Mouse (Mus musculus): ENCODE results near the gene Macrod2. TPM values are rescaled to one million over a fixed set of nuclear protein-coding genes. Genes with fewer than 3 reads are reported as not detected.

Macrod2 gene
- polyA plus RNA-seq, 1 experiment from 2014 or later = 22.7 TPM

DNA sequence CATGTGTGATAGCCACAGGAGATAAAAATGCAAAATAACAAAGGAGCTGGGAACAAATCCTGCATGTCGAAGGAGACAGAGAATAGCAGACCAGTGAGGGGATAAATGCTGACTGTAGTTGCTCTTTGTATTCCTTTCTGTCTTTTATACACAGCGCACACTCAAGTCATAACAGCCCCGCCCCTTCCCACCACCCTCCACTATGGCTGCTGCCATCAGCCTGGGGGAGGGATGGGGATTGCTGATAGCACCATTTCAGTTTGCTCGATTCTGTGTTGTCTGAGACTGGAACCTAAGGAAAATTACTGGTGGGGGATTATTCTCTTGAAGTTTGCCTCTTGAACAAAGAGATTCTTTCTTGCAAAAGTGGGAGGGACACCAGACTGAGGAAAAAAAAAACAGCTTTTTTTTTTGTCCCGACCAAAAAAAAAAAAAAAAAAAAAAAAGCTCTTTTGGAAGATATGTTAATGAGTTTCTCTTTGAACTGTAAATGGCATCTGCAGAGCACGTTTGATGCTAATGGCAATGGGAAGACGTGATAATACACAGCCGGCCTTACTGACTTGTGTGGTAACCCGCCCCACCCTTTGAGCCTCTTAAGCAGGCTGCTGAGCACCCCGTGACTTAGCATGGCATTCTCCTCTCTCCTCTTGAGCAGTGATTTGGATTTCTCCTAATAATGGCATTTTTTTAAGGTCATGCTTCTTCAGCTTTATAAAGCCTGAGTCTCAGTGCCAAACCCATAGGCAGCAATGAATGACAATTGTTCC is 1768.6 kb downstream of the Macrod2 start:
- WGBS = 31% methylated on average over 10 of the region's 10 CpGs
- Histone ChIP-seq H3K36me3 (no peaks in the 10 kb centered on the region), H3K9ac (no peak overlapping the region), H3K27ac (ENCODE audit: poor library complexity, severe bottlenecking) (no peak overlapping the region), H3K4me1 (replicated peaks) (no peaks in the 10 kb centered on the region), H3K4me3 (no peak overlapping the region), H3K4me2 (no peak overlapping the region), H3K27me3 (replicated peaks) (no peaks in the 10 kb centered on the region), H3K9me3 (replicated peaks) (no peaks in the 10 kb centered on the region)
- ATAC-seq (ENCODE audit: insufficient number of reproducible peaks, low FRiP score) = no peak

DNA sequence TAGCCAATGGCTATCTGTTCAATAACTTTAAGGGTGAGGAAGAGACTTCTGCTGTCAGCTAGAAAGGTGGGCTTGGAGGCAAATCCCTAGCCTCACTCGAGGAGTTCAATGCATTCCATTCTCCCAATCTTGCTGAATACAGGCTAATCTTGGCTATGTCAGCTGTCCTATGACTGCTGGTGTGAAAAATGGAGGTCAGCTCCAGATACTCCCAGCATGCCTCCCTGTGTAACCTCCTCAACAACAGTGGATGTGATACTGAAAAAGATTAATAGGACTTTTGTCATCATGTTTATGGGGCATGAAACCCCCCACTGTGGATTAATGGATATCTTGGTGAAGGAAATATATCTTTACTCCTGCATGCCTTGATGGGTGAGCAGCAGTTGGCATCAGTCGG is 1774.5 kb downstream of the Macrod2 start:
- Histone ChIP-seq H3K4me2 (no peak overlapping the region), H3K27ac (ENCODE audit: poor library complexity, severe bottlenecking) (no peak overlapping the region), H3K9me3 (replicated peaks) (no peaks in the 10 kb centered on the region), H3K27me3 (replicated peaks) (no peaks in the 10 kb centered on the region), H3K36me3 (no peaks in the 10 kb centered on the region), H3K4me3 (no peak overlapping the region), H3K4me1 (replicated peaks) (no peaks in the 10 kb centered on the region), H3K9ac (no peak overlapping the region)
- ATAC-seq (ENCODE audit: insufficient number of reproducible peaks, low FRiP score) = no peak
- WGBS = 60% methylated on average over 2 of the region's 2 CpGs

DNA sequence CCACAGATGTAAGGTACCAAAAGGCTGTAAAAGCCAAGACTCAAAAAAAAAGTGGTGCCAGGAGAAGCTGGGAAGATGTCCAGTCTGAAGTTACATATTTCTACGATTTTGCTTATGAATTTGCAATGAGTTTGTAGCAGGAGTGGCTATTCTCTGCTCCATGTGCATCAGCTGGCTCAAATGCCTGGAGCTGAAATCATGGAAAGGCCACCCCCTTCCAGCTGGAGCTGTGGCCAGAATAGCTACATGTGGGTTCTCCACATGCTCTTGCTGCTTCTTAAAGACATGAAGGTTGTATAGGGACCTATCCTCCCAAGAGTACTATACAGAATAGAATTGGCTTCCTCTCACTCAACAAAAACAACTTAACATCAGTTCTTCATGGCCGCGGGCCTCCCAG is 1777.6 kb downstream of the Macrod2 start:
- H3K9ac ChIP-seq = no peak overlapping the region
- H3K27ac ChIP-seq (ENCODE audit: poor library complexity, severe bottlenecking) = no peak overlapping the region
- H3K36me3 ChIP-seq = no peaks in the 10 kb centered on the region
- 77% methylated on average over 3 of the region's 3 CpGs for WGBS
- no peak for ATAC-seq (ENCODE audit: insufficient number of reproducible peaks, low FRiP score)
- peaks cover 4% of the 10 kb centered on the region for H3K4me1 ChIP-seq (replicated peaks)
- H3K4me2 ChIP-seq = no peak overlapping the region
- H3K27me3 ChIP-seq (replicated peaks) = no peaks in the 10 kb centered on the region
- no peak overlapping the region for H3K4me3 ChIP-seq
- no peaks in the 10 kb centered on the region for H3K9me3 ChIP-seq (replicated peaks)

DNA sequence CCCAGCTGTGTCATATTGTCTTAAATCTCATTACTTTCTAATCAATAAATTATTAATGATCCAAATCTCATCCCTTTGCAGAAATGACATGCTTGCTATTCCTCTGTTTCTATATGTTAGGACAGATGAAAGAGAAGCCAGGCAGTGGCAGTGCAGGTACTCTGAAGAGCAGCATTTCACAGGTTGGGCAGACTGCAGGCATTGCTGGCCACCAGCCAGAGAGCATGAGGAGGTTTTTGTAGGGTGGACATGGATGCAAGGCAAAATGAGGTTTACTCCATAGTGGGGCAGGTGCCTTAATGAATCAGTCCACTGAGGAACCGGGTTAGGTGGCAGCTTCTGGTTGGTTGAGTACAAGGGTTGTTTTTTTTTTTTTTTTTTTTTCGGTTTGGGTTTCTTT is 1778.9 kb downstream of the Macrod2 start:
- peaks cover 4% of the 10 kb centered on the region for H3K4me1 ChIP-seq (replicated peaks)
- H3K9me3 ChIP-seq (replicated peaks) = no peaks in the 10 kb centered on the region
- H3K27me3 ChIP-seq (replicated peaks) = no peaks in the 10 kb centered on the region
- no peaks in the 10 kb centered on the region for H3K36me3 ChIP-seq
- no peak overlapping the region for H3K9ac ChIP-seq
- ATAC-seq (ENCODE audit: insufficient number of reproducible peaks, low FRiP score) = no peak
- H3K4me2 ChIP-seq = no peak overlapping the region
- 79% methylated on average over 2 of the region's 2 CpGs for WGBS
- H3K27ac ChIP-seq (ENCODE audit: poor library complexity, severe bottlenecking) = no peak overlapping the region
- H3K4me3 ChIP-seq = no peak overlapping the region

DNA sequence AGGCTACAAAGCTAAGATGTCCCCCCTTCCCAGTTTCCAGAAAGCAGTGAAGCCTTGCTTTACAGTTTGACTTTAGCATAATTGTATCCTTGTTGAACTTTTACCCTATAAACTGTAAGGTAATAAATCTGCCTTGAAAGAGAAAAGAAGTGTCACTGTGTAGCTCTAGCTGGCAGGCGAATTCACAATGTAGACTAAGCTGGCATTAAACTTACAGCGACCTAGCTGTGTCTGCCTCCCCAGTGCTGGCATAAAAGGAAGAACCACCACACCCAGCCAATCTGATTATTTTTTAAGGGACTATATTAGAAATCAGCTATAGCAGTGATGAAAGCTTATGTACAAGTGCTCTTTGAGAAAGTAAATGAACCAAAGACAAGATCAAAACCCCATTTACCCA is 1791.8 kb downstream of the Macrod2 start:
- Histone ChIP-seq H3K4me1 (replicated peaks) (no peaks in the 10 kb centered on the region), H3K9ac (no peak overlapping the region), H3K36me3 (no peaks in the 10 kb centered on the region), H3K9me3 (replicated peaks) (no peaks in the 10 kb centered on the region), H3K27ac (ENCODE audit: poor library complexity, severe bottlenecking) (no peak overlapping the region), H3K4me3 (no peak overlapping the region), H3K4me2 (no peak overlapping the region), H3K27me3 (replicated peaks) (no peaks in the 10 kb centered on the region)
- no peak for ATAC-seq (ENCODE audit: insufficient number of reproducible peaks, low FRiP score)
- WGBS = 67% methylated on average over 2 of the region's 2 CpGs

DNA sequence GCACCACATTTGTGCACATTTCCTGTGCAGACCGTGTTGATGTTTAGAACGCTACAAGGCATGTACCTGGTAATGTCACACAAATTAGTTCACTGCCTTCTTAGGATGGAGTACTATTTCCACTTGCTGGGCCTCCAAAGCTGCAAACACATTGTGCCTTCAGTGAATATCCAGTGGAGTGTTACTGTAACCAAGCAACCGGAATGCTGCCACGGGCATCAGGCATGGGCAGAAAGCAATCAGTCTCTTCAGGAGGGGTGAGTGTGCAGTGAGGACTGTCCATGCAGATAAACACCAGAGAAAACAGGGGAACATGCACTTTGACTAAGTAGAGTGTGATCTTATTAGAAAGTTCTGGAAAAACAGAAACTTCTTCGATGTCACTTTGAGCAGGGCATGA is 1792.3 kb downstream of the Macrod2 start:
- H3K9me3 ChIP-seq (replicated peaks) = no peaks in the 10 kb centered on the region
- H3K4me3 ChIP-seq = no peak overlapping the region
- H3K9ac ChIP-seq = no peak overlapping the region
- no peak overlapping the region for H3K27ac ChIP-seq (ENCODE audit: poor library complexity, severe bottlenecking)
- WGBS = 72% methylated on average over 5 of the region's 5 CpGs
- no peaks in the 10 kb centered on the region for H3K4me1 ChIP-seq (replicated peaks)
- no peaks in the 10 kb centered on the region for H3K36me3 ChIP-seq
- ATAC-seq (ENCODE audit: insufficient number of reproducible peaks, low FRiP score) = no peak
- no peak overlapping the region for H3K4me2 ChIP-seq
- H3K27me3 ChIP-seq (replicated peaks) = no peaks in the 10 kb centered on the region

DNA sequence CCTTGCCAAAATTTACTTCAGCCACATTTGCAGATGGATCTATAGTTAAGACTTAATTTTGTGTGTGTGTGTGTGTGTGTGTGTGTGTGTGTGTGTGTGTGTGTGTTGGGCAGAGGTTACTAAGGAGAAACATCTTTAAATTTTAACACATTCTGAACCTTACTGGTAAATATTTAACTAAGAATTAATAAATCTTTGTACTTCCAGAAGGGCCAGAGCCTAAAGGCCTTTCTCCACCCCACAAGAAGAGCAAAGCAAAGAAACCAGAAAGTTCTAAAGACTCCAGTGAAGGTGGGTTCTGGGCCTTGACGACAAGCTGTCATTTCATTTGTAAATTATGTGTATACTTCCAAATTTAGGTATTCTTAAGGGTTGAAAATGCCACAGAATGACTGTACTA is 1822.3 kb downstream of the Macrod2 start:
- no peak for ATAC-seq (ENCODE audit: insufficient number of reproducible peaks, low FRiP score)

DNA sequence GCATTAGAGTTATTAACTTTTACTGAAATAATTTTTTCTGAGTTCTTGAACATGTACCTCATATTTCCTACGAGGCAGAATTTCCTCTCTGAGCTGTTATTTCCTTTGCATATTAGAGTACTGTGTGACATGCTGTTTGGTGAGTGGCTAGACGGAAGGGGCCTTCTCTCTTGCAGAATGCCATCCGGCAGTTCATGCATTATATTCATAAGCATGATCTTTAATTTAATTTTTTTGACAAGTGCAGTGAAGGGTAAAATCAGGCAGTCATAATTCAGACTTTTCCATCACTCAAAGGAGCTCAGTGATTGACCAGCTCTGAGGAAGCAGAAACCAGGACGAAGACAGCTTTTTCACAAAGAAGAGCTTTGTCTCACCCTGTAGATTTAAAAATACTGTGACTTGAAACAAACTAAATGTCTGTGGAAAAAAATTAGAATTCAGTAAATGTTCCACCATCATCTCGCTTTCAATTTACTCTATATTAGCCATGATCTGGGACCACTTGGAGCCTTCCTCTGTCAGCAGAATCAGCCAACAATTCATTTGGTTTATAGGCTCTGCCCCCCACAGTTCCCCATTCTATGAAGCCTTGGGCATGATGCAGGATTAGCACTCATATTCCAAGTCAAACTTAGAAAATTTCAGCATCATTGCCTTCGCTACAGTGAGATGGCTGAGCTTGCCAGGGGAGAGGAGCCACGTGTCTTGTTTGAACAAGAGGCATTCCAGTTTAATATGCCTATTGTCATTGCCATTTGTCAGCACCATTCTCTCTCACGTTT is 1827.2 kb downstream of the Macrod2 start:
- Histone ChIP-seq H3K36me3 (no peaks in the 10 kb centered on the region), H3K9me3 (replicated peaks) (no peaks in the 10 kb centered on the region), H3K4me3 (no peak overlapping the region), H3K27ac (ENCODE audit: poor library complexity, severe bottlenecking) (no peak overlapping the region), H3K4me1 (replicated peaks) (peaks cover 3% of the 10 kb centered on the region; the same call in 1 of the 2 replicates), H3K27me3 (replicated peaks) (no peaks in the 10 kb centered on the region), H3K4me2 (no peak overlapping the region), H3K9ac (no peak overlapping the region)
- no peak for ATAC-seq (ENCODE audit: insufficient number of reproducible peaks, low FRiP score)
- WGBS = 69% methylated on average over 8 of the region's 8 CpGs

More for the DNA sequence above, 1822.3 kb downstream of the Macrod2 start:
- Histone ChIP-seq H3K9ac (no peak overlapping the region), H3K27ac (ENCODE audit: poor library complexity, severe bottlenecking) (no peak overlapping the region), H3K4me1 (replicated peaks) (no peaks in the 10 kb centered on the region), H3K4me2 (no peak overlapping the region), H3K36me3 (no peaks in the 10 kb centered on the region), H3K27me3 (replicated peaks) (no peaks in the 10 kb centered on the region), H3K4me3 (no peak overlapping the region), H3K9me3 (replicated peaks) (no peaks in the 10 kb centered on the region)
- 72% methylated on average over 1 of the region's 1 CpGs for WGBS

DNA sequence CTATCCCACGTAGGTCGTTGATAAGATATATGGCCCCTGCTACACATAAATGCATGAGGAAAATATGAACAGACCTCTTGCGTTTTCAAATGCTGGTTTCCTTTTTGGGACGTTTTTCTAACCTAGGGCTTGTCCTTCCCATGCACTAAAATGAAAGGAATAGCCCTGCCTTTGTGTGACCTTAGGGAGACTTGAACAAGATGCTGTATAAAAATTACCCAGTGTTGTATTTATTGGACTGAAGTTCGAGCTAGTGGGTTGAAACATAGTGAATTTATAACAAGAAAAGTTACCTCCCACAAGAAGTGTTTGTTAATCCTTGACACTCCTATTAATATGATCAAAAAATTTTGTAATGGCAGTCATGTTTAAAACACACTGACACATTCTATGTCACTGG is 1827.8 kb downstream of the Macrod2 start:
- no peak overlapping the region for H3K27ac ChIP-seq (ENCODE audit: poor library complexity, severe bottlenecking)
- no peak overlapping the region for H3K9ac ChIP-seq
- ATAC-seq (ENCODE audit: insufficient number of reproducible peaks, low FRiP score) = no peak
- no peak overlapping the region for H3K4me3 ChIP-seq
- H3K9me3 ChIP-seq (replicated peaks) = no peaks in the 10 kb centered on the region
- H3K4me2 ChIP-seq = no peak overlapping the region
- H3K27me3 ChIP-seq (replicated peaks) = no peaks in the 10 kb centered on the region
- peaks cover 3% of the 10 kb centered on the region; the same call in 1 of the 2 replicates for H3K4me1 ChIP-seq (replicated peaks)
- no peaks in the 10 kb centered on the region for H3K36me3 ChIP-seq
- 58% methylated on average over 5 of the region's 5 CpGs for WGBS

DNA sequence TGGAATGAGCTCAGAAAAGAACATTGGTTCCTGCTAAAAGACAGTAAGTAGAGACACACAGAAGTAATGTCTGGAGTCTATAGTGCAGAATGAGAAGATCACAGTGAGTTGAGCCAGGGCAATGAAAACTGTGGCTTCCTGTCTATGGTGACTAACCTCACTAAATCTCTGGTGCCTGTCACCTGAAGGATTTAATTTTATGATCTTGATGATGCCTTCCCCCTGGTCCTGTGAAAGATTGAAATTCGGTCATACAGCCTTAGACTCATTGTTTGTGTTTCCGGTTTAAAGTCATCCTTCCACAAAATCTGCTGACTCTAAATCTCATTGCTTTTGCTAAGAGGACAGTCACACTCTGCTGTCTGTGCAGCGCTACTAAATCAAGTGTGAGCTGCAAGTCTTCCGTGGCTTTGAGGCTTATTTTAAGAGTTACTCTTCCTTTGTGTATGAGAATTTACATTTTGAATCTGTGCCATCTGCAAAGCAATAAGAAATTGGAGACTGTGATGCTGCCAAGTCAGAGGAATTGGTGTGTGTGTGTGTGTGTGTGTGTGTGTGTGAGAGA is 1836.0 kb downstream of the Macrod2 start:
- Histone ChIP-seq H3K4me2 (no peak overlapping the region), H3K27ac (ENCODE audit: poor library complexity, severe bottlenecking) (no peak overlapping the region), H3K4me3 (no peak overlapping the region), H3K9me3 (replicated peaks) (no peaks in the 10 kb centered on the region), H3K36me3 (no peaks in the 10 kb centered on the region), H3K4me1 (replicated peaks) (no peaks in the 10 kb centered on the region), H3K9ac (no peak overlapping the region), H3K27me3 (replicated peaks) (no peaks in the 10 kb centered on the region)
- 71% methylated on average over 4 of the region's 4 CpGs for WGBS
- ATAC-seq (ENCODE audit: insufficient number of reproducible peaks, low FRiP score) = no peak

DNA sequence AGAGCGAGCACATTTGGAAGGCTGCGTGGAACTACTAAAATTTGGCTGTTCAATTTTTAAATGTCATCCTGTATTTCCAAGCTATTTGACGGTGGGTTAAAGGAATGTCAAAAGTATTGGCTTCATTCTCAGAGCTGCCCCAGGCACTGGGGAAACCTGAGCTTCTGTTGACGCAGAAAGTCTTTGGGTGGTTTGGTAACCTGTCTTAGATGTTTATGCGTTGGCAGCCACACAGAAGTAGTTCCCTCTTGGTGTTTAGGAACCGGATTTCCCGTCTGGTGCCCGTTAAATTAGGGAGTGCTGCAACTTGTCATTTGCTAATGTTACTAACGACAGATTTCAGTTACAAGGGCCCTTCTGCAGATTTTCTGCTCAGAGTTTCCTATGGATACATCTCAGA is 1837.7 kb downstream of the Macrod2 start:
- WGBS = 74% methylated on average over 9 of the region's 9 CpGs
- no peak overlapping the region for H3K27ac ChIP-seq (ENCODE audit: poor library complexity, severe bottlenecking)
- H3K27me3 ChIP-seq (replicated peaks) = no peaks in the 10 kb centered on the region
- H3K4me3 ChIP-seq = no peak overlapping the region
- no peak overlapping the region for H3K4me2 ChIP-seq
- H3K4me1 ChIP-seq (replicated peaks) = no peaks in the 10 kb centered on the region
- no peaks in the 10 kb centered on the region for H3K9me3 ChIP-seq (replicated peaks)
- ATAC-seq (ENCODE audit: insufficient number of reproducible peaks, low FRiP score) = no peak
- no peak overlapping the region for H3K9ac ChIP-seq
- H3K36me3 ChIP-seq = no peaks in the 10 kb centered on the region

Measured in heart, embryonic 12.5 days (tissue).